Mouse (Mus musculus): ENCODE measurements around the gene Naa50.

Naa50 gene

DNA sequence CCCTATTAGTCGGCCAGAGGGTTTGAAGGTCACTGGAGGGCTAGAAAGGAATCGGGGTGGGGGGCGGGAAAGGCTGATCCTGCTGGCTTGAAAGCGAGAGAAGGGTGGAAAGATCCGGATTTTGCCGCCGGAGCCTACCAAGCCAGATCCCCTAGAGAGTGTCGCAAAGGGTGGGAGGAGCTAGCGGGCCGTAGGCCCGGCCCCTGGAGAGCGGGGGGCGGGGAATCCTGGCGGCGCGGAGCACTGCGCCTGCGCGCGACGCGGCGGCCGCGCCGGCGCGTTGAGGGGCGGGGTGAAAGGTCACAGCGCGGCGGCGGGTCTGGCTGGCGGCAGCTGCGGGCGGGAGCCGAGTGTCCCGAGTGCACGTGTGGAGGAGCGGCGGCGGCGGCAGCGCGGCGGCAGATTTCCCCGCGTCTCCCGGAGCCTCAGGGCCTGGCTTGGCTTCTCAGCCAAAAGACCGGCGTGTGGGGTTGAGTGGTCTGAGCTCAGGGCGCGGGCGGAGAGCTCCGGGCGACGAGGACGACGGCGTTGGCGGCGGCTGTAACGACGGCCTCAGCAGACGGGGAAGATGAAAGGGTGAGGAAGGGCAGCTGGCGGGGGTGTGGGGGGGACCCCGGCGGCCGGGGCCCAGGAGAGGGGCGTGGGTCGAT lies at the start of gene Naa50, which contains the start of gene Atp6v1a:
Naa50 (plus strand) TSS at position 295 of the 650 bp plus-strand sequence.
Atp6v1a (minus strand) TSS at position 170 of the 650 bp plus-strand sequence.
- DNase-seq, result peak; percentile 93

DNA sequence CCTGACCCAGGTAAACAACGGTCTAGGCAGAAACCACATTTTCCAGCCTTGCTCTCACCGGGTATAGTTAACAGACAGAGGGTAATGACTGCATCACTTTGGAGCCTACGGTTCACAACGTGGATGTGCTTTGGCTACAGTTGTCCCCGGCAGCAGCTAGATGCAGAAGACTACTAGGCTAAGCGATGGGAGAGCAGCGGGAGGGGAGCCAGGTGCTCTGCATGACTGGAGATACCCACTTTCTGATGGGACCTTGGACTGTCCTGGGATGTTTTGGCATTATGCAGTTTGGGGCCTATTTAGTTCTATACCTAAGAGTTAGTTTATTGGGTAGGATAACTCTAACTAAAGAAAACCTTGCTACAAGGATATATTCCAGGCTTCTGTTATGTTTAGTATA lies 40.3 kb upstream of the Naa50 start:
- no peak for DNase-seq

DNA sequence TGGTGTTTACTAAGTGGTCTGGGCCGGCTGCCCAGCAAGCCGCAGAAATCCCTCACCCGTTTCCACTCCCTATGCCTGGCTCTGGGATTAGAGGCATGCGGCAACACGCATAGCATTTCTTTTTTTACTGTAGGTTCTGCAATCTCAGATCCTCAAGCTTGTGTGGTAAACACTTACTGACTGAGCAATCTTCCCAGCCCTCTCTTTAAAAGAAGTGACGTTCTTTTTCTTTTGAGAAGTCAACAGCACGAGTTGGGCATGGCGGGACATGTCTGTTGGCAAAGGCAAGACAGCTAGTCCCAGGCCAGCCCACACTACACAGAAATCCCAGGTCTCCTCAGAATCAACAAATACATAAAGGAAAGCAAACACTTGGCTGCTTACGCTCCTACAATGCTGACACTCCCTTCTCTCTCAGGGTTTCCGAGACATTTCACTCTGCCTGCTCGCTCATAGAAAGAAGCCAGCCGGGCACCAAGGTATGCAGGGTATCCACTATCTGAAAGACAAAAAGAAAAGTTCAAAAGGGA lies 38.4 kb upstream of the Naa50 start:
- DNase-seq, result no peak

DNA sequence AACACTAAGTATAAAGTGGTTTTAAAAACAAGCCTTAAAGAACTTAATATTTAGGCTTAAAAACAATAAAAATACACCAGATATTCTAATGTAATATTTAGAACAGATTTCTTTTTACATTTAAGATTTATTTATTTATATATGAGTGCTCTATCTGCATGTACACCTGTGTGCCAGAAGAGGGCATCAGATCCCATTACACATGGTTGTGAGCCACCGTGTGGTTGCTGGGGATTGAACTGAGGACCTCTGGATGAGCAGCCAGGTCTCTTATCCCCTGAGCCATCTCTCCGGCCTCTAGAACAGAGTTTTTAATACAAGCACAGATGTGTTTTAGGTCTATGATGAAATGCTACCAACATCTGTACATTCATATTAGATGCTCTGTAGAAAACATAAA lies 36.7 kb upstream of the Naa50 start:
- no peak for DNase-seq

DNA sequence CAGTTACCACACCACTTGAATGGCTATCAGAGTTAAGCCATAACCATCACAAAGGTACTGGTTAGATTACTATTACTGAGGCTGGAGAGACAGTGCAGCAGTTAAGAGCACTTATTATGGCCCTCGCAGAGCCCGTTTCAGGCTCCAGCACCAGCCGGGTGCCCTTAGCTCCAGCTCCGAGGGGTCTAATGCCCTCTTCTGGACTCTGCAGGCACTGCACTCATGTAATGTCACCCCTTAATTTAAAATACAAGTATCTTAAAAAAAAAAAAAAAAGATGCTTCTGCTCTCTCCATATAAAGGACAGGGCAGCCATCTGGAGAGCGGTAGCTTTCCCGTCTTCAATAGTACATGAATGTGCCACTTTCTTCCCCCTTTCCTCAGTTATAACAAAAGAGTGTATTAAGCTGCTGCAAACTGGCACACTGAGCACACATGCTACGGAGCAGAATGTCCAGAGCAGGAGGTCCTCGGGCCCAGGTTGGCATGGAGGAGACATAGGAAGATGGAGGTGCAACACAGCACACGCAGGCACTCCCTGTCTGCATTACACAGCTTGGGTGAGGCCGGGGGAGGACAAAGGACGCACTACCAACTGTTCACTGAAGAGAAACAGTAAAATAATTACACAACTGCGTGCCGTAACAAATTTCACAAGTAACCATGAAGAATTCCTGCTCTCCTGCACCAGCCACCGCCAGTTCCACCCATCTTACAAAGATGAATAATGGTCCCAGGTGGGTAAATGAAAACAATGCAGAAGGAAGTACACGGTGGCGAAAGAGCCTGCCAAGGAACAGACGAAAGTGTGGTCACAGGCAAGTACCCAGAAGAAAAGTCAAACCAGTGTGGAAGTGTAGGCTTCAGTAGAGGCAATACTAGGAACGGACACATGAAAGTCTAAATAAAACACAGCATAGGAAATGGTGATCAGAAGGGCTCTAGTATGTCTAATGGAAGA lies 35.5 kb upstream of the Naa50 start:
- no peak for DNase-seq

DNA sequence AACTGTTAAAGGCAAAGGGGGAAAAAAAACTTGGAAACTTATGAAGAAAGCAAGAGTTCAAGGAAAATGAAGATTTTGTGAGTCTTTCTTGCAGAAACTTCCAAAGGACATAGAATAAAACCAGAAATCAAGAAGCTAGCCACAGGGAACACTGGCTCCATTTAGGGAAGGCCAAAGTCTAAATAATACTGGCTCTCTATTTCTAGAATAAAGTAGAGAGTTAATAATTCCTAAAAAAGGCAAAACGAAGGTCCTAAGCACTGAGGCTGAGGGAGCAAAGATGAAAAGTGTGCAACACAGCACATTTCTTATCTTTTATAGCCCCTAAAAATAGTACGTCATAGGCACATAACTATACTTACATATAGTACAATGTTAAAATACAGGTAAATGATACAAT lies 34.4 kb upstream of the Naa50 start:
- no peak for DNase-seq

DNA sequence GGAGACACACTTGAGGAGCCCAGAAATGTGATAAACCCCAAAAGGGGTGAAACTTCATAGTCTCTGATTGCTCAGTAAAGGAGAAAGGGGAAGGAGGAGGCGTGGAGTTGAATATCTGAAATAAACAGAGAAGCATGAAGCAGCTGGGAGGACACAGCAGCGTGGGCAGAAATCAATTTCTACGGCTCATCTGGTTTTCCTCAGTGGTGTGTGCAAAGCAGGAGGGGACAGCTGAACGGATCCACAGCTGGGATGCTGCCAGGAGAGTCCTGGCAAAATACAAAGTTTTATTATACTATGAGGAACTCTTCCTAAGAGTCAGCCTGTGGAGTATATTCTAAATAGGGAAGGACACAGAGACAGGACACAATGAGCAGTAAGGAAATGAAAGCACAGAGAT lies 30.6 kb upstream of the Naa50 start:
- peak; percentile 73 for DNase-seq

DNA sequence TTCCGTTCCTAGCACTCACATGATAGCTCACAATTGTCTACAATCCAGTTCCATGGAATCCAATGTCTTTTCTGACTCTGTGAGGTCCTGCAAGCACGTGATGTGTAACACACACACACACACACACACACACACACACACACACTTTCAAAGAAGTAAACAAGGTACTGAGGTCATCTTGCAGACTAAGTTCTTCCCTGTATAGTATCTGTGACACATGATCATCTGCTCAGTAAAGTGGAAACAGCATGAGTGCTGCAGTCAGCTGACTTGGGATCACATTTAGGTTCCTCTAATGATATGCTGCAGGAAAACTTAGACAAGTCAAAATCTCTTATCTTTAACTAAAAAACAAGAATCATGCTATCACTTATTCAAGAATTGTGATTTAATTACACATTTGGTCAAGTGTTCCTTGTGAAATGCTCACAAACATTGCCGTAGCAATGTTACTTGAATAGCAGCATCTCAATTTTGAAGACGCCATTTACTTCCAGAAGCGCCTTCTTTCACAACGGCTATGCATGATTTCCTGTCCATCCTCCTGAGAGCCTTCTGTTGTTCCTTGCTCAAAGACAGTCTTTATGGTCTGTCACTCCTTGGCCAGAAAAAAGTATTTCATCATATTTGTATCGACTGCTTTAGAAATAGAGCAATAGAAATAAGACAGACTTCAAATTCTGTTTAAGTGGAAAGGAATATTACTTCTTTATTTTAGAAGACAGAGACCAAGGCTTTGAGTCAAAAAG lies 19.7 kb upstream of the Naa50 start:
- DNase-seq, result no peak

DNA sequence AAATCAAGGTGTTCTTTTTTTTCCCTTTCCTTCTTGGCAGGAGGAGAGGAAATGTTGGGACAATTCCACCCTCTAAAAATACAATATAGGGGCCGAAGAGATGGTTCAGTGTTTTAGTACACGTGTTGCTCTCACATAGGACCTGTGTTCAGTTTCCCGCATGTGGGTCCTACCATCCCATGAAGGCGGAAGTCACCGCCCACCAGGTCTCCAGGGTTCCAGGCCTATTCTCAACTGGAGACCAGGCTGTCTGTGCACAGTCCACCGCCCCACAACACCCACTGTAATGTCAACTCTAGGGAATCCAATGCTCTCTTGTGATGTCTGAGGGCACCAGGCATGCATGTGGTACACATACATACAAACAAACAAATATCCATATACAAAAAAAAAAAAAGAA lies 17.5 kb upstream of the Naa50 start:
- DNase-seq, result no peak

DNA sequence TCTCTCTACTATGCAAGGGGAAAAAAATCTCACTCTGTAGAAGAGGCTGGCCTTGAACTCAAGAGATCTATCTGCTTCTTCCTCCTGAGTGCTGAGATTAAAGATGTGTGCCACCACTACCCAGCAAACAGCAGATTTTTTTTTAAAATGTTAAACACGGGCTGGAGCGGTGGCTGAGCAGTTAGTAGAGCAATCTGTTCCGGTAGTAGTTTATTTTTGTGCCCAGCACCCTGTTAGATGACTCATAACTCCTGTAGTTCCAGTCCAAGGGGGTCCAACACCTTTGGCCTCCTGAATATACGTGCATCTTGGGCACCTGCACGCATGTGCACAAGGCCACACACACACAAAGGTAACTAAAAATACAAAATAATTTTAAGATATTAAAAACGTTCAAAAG lies 17.1 kb upstream of the Naa50 start:
- peak; percentile 43 for DNase-seq

DNA sequence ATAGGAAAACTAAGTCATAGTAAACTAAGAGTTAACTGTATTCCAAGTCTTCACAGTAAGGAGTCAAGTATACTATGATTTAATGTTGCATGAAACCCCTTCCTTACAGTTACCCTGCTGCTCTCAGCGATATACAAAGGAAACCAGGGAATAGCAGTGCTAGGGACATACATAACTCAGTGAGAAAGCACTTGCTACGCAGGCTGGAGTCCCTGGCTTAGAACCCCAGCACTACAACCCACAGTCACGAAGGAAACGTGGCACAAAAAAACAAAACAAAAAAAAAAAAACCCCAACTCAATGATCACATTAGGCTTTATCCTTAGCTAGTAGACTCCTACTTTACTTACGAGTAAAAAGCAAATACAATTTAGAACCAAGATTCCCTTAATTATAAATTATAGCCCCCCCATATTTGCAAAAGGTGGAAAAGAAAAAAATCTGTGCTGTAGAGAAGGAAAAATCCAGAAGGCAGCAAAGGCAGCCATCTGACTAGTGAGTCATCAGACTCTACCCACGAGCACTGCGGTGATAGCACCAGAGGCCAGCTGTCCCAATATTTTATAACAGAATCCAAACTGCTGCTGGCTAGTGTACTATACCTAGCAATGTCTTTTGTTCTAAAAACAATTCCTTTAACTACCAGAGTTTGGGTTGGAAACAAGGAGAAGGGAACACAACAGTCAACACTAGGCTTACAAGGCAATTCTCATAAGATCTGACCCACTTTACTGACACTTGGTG lies 16.5 kb upstream of the Naa50 start:
- peak; percentile 85 for DNase-seq

DNA sequence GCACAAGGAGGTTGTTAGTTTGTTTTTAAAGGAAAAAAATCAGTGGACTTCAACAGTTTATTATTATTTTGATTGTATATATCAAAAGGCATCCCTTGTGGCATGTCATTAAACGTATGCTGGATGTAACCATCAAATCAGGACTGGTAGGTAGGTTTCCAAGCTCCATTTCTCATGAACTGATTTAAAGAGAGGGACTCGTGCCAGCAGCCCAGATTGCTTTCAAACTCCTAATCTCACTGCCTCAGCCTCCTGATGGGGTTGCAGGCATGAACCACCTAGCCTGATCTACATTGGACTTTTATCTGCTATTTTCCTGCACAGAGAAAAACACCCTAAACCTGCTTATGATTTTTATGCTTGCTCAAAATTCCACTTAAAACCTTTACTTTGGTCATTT lies 15.8 kb upstream of the Naa50 start:
- DNase-seq, result no peak

DNA sequence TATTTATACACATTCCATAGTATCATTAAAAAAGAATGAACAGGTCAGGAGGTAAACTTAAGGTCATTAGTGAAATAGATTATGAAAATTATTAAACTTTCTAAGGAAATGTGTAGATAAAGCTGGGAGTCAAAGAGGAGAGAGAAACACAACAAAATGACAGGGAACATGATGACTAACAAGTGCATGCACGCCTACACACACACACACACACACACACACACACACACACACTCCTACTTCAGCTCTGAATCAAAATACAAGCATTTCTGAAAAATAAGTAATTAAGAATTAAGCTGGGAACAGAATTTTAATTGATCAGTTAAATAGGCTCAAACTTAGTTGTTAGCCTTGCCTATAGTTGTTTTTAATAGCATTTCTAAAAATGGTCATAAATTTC lies 14.9 kb upstream of the Naa50 start:
- DNase-seq, result no peak

DNA sequence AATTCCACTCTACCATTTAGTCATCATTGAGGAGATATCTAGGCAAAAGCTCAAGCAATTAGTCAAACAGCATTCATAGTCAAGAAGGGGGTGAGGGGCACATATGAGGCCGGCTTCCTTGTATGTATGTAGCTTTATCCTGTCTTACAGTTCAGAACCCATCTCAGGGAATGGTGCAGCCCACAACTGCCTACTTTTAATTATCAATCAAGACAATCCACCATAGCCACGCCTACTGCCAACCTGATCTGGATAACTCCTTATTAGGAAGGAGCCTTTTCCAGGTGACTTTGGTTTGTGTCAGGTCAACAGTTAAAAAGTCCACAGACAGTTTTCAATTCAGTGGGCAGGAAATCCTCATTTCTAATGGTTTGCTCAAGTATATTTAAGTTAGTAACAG lies 14.2 kb upstream of the Naa50 start:
- no peak for DNase-seq

DNA sequence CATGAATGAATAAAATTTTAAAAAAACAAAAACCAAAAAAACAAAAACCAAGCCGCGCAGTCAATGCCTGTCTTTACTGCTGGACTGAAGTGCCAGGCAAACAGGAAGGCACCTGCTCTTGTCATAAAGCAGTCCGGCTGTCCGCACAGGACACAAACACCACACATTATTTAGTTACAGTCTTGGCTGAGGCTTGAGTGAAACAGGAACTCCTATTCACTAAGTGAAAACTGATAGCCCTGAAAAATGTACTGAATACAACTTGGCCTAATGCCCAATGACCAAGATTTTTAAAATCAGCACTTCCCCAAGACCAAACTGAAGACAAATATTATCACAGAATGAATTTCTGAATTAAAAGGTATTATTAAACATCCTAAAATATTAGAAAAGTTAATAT lies 13.2 kb upstream of the Naa50 start:
- no peak for DNase-seq

DNA sequence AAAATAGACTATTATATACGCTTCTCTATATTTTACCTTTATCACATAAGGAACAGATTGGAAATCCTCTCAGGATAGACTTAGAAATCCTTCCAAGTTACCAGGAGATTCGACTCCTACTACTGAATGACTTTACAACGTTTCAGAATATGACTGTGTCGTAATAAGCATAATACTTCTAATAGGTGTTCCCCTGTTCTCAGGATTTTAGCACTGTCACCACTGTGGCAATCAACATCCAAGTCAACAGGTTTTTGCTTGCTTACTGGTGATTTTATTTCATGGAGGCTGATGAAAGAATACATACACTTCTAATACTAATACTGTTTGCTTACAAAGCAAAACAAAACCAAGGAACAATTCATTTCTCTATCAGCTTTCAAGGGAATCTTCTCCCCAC lies 7.3 kb upstream of the Naa50 start:
- DNase-seq, result no peak

DNA sequence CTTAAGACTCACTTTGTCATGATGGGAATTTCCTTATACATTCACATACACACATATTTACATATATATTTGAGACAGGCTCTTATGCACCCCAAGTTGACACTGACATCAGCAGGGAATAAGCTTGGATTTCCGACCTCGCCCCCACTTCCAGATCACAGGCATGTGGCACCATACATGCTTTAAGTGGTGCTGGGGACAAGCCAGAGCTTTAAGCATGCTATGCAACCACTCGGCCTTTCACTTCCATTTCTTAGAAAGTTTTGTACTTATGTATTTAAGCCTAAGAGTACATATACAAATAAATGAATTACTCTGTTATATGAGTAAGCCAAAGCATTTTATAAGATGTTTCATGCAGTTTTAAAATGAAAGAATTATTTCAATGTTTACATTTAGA lies 6.4 kb upstream of the Naa50 start:
- DNase-seq, result no peak

DNA sequence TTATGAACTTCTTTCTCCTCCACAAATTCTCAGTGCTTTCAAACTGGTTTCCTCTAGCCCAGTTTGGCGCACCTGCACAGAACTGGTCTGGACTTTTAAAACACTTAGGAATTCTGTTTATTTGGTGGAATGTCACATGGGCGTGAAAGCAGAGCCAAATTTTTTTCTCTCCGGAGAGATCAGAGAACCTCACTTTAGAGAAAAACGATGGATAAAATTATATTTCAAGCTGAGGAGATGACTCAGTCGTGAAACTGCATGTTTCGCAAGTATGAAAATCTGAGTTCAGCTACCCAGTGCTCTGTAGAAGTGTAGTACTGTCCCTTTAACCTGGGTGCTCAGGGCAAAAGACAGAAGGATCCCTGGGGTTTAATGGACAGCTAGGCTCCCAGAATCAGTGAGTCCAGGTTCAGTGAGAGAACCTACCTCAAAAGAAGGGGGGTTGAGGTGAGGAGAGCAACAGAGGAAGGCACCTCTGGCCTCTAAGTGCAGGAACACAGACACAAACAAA lies 3.1 kb upstream of the Naa50 start:
- DNase-seq, result no peak

DNA sequence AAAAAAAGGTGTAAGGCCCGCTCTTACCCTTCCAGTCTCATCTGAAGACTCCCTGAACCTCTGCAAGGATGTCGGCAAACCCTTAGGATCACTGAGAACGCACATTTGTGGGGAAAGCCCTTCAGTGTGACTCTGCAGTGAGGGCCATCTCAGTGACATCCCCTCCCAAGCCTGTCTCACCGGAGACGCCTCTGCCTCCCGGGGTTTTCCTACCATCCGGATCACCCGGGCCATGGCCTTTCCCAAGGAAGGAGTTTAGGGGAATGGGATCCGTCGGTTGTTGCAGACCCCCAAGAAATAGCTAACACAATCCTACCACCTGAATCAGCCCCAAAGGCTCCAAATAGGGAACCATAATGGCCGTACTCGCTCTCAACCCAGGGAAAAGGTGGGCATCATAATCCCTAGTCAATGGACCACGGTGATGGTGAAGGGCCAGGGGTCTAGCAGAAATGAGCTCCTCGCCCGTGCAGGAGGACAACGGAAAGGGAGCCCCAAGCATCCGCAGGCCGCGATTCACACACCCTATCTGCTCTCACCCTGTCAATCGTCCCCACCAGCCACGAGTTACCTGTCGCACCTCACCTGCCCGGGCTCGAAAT lies 1.2 kb upstream of the Naa50 start:
- DNase-seq, result no peak

DNA sequence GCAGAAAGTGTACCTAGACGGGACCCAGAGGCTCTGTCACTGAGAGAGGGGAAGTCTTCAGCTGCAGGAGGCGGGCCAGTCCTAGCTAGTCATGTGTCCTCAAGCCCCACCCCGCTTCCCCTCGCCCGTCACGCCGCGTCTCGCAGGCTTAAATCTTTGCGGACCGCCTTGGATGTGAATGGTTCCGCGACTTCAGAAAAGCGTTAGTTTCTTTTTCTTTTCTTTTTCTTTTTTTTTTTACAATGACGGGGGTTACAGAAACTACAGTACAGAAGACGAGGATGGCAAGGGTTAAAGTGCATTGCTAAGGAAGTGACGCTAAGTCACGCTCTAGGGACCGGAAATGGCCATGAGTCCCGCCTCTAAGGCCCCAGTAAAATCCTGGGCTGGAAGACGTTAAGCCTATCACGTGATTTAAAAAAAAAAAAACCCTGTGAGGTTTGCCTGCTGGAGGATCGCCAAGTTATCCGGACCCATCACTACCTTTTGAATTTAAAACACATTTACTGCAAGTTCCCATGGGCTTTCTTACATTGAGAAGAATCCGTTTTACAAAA lies 573 bp upstream of the Naa50 start:
- peak; percentile 93 for DNase-seq

DNA sequence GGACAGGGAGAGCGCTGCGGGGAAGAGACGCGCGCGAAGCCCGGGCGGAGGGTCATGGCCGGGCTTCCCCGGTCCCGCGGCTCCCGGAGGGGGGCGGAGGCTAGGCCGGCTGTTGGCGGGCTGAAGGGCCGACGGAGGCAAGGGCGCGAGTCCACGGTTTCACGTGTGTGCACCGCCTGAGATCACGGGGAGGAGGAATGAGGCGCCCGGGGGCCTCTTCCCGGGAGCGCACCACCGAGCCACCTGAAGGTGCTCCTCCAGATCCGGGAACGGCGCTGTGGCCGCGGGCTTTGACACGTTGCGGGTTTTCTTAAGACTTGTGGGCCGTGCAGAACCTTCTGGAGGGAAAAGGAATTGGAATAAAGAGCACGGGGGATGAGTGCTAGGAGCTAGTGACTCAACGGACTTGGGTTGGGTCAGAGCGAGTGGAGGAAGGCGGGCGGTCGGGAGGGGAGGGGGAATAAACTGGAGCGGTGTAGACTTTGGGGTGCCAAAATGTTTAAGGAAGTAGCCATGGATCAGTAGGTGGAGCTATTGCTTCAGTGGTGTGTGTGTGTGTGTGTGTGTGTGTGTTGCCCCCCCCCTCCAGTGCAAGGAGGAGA lies 657 bp downstream of the Naa50 start:
- DNase-seq, result peak; percentile 78
